Mouse (Mus musculus) MEL (cell line): ENCODE data around the gene Trim21. TPM values are rescaled to one million over a fixed set of nuclear protein-coding genes. Genes with fewer than 3 reads are reported as not detected.
A peak's percentile ranks its signal among the peaks of the same experiment; 100 is the strongest.

Experiments used
- DNase-seq: peaks from one replicate; pipeline ENCODE4 v3.0.0; 2011; ENCODE audit warnings: low read depth, low spot score
- H3K27ac ChIP-seq: 2 replicates; pipeline ENCODE4 v1.5.1; 2012; ENCODE audit warnings: low read depth, mild to moderate bottlenecking, control low read depth, low read length, moderate library complexity; ENCODE audit not compliant: control insufficient read depth
- H3K27me3 ChIP-seq, 2 experiments: fragments of 150-350 bp in 1 of 2; sonication (generic) in 1 of 2; 2 replicates each; pipeline ENCODE4 v1.6.1; 2012; ENCODE audit warnings: low read length in 2 of 2, mild to moderate bottlenecking in 2 of 2, improper control_type of control experiment in 1 of 2, moderate library complexity in 1 of 2; ENCODE audit not compliant: insufficient read depth in 2 of 2, control insufficient read depth in 1 of 2
- H3K36me3 ChIP-seq, 2 experiments: 2 replicates each; pipeline ENCODE4 v1.6.1; 2012 to 2014; ENCODE audit warnings: low read length in 2 of 2, improper control_type of control experiment in 1 of 2, inconsistent platforms in 1 of 2, mild to moderate bottlenecking in 1 of 2; ENCODE audit not compliant: insufficient read depth in 2 of 2, control insufficient read depth in 1 of 2
- H3K4me1 ChIP-seq, 2 experiments: fragments of 150-350 bp in 1 of 2; sonication (generic) in 1 of 2; 2 replicates each; pipeline ENCODE4 v1.6.1; 2012; ENCODE audit warnings: low read length in 2 of 2, improper control_type of control experiment in 1 of 2, mild to moderate bottlenecking in 1 of 2; ENCODE audit not compliant: insufficient read depth in 2 of 2, control insufficient read depth in 1 of 2
- H3K4me3 ChIP-seq, 2 experiments: fragments of 150-350 bp in 1 of 2; sonication (generic) in 1 of 2; 2 replicates each; pipeline ENCODE4 v1.5.1; 2012; ENCODE audit warnings: low read depth in 2 of 2, low read length in 2 of 2, mild to moderate bottlenecking in 2 of 2, moderate library complexity in 2 of 2, control low read depth in 1 of 2, improper control_type of control experiment in 1 of 2; ENCODE audit not compliant: control insufficient read depth in 1 of 2, insufficient read depth in 1 of 2
- H3K79me2 ChIP-seq: 2 replicates; pipeline ENCODE4 v1.6.1; 2012; ENCODE audit warnings: mild to moderate bottlenecking, low read length, moderate library complexity; ENCODE audit not compliant: control insufficient read depth, poor library complexity, insufficient read depth
- H3K9ac ChIP-seq: 2 replicates; pipeline ENCODE4 v1.6.1; 2012; ENCODE audit warnings: low read depth, mild to moderate bottlenecking, control low read depth, low read length, moderate library complexity; ENCODE audit not compliant: control insufficient read depth, poor library complexity, severe bottlenecking
- H3K9me3 ChIP-seq: fragments of 150-350 bp; sonication (generic); replicated peaks from 2 replicates; pipeline ENCODE4 v1.6.1; 2012; ENCODE audit warnings: mild to moderate bottlenecking, low read length, improper control_type of control experiment, moderate library complexity; ENCODE audit not compliant: insufficient read depth
- CHD2 ChIP-seq: IDR thresholded peaks from 2 replicates; pipeline ENCODE4 v1.6.1; 2011; ENCODE audit warnings: low read length, improper control_type of control experiment
- CTCF ChIP-seq, 3 experiments: IDR thresholded peaks in 2 of 3; conservative IDR thresholded peaks in 1 of 3; 2 replicates each; pipeline ENCODE4 v1.5.1; 2011 to 2012; ENCODE audit warnings: low read length in 3 of 3, low read depth in 2 of 3, mild to moderate bottlenecking in 2 of 3, improper control_type of control experiment in 1 of 3, inconsistent platforms in 1 of 3, mixed read lengths in 1 of 3, moderate library complexity in 1 of 3; ENCODE audit not compliant: control insufficient read depth in 1 of 3, insufficient read depth in 1 of 3, poor library complexity in 1 of 3, severe bottlenecking in 1 of 3
- E2F4 ChIP-seq: IDR thresholded peaks from 2 replicates; pipeline ENCODE4 v1.6.1; 2011; ENCODE audit warnings: low read depth, low read length, improper control_type of control experiment, borderline replicate concordance
- EP300 ChIP-seq, 2 experiments: IDR thresholded peaks; 2 replicates each; pipeline ENCODE4 v1.6.1; 2011; ENCODE audit warnings: improper control_type of control experiment in 2 of 2, low read length in 2 of 2, low read depth in 1 of 2, mild to moderate bottlenecking in 1 of 2
- ETS1 ChIP-seq: IDR thresholded peaks from 2 replicates; pipeline ENCODE4 v1.6.1; 2012; ENCODE audit warnings: low read depth, mild to moderate bottlenecking, inconsistent platforms, low read length, improper control_type of control experiment, moderate library complexity
- MAZ ChIP-seq: IDR thresholded peaks from 2 replicates; pipeline ENCODE4 v1.6.1; 2012; ENCODE audit warnings: low read depth, mild to moderate bottlenecking, inconsistent platforms, low read length, improper control_type of control experiment
- MXI1 ChIP-seq: IDR thresholded peaks from 2 replicates; pipeline ENCODE4 v1.6.1; 2011; ENCODE audit warnings: mild to moderate bottlenecking, low read depth, low read length, improper control_type of control experiment
- MYB ChIP-seq: IDR thresholded peaks from 2 replicates; pipeline ENCODE4 v1.6.1; 2011; ENCODE audit warnings: mild to moderate bottlenecking, low read depth, low read length, improper control_type of control experiment
- NRF1 ChIP-seq: IDR thresholded peaks from 2 replicates; pipeline ENCODE4 v1.6.1; 2014; ENCODE audit warnings: low read depth, mild to moderate bottlenecking, inconsistent platforms, low read length, improper control_type of control experiment, moderate library complexity; ENCODE audit not compliant: poor library complexity, insufficient read depth, severe bottlenecking
- POLR2AphosphoS2 ChIP-seq: IDR thresholded peaks from 2 replicates; pipeline ENCODE4 v1.6.1; 2011; ENCODE audit warnings: low read length, improper control_type of control experiment
- SMC3 ChIP-seq: IDR thresholded peaks from 2 replicates; pipeline ENCODE4 v1.6.1; 2011; ENCODE audit warnings: low read depth, low read length, improper control_type of control experiment
- TAL1 ChIP-seq: IDR thresholded peaks from 2 replicates; pipeline ENCODE4 v1.6.1; 2012; ENCODE audit warnings: mild to moderate bottlenecking, inconsistent platforms, low read length, moderate library complexity, mixed read lengths
- TBP ChIP-seq: IDR thresholded peaks from 2 replicates; pipeline ENCODE4 v1.8.0; 2011; ENCODE audit warnings: low read depth, low read length, improper control_type of control experiment
- TCF12 ChIP-seq: IDR thresholded peaks from 2 replicates; pipeline ENCODE4 v1.6.1; 2014; ENCODE audit warnings: low read depth, mild to moderate bottlenecking, inconsistent platforms, low read length, improper control_type of control experiment, moderate library complexity
- ZC3H11A ChIP-seq: IDR thresholded peaks from 2 replicates; pipeline ENCODE4 v1.6.1; 2012; ENCODE audit warnings: low read depth, mild to moderate bottlenecking, inconsistent platforms, low read length, improper control_type of control experiment
- ZKSCAN1 ChIP-seq: IDR thresholded peaks from 2 replicates; pipeline ENCODE4 v1.6.1; 2012; ENCODE audit warnings: low read depth, mild to moderate bottlenecking, inconsistent platforms, low read length, improper control_type of control experiment, moderate library complexity
- polyA plus RNA-seq, 2 experiments: library from polyadenylated mRNA; stranded (reverse) in 1 of 2; unstranded in 1 of 2; fragments of >175 nt in 1 of 2; fragments of >200 nt in 1 of 2; gene quantifications; 2 replicates each; pipeline versions ENCODE4 v1.2.1 to v1.2.4; 2012; ENCODE audit warnings: low replicate concordance in 2 of 2, low read depth in 1 of 2; ENCODE audit not compliant: insufficient read length in 2 of 2, insufficient read depth in 1 of 2, missing spikeins in 1 of 2
- total RNA-seq: library from RNA; depleted of rRNA; stranded (reverse); fragments of 300-350 nt; gene quantifications from 2 replicates; pipeline ENCODE4 v1.2.3, GENCODE M21; 2012

The Trim21 gene
- total and polyA plus RNA-seq, 3 experiments = 2.8 to 3.3 TPM; not detected in 1

DNA sequence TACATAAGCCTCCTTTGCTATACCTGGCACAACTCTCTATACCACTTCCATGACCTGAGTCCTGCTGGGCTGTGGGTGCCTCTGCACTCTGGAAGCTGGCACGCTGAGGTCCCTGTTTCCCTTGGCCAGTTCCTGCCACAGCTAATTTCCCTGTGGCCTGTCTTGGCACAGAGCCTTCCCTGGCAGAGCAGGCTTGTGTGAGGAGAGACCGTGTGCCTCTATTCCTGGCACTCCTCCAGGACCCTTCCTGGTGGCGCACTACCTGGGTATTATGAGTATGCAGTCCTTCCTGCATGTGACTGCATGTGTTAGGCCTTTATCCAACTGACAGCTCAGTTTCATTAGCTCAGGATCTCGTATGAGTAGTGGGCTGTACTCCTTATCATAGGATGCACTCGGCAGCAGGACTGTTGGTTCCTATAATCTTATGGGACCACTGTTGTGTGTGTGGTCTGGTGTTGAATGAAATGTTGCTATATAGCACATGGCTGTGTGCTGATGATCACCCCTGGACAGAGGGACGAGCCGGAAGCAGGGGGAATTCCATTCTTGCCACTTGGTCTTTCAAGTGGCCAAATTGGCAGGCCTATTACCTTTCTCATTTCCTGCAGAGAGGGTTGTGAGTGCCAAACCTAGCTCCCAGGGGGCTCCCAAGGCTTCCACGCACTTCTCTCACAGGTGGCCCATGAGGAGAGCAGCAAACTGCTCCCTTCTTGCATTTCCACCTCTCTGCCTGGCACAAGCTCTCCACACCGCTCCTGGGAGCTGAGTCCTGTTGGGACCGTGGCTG is 48.8 kb downstream of the Trim21 start:
- H3K9me3 ChIP-seq = no peaks in the 10 kb centered on the region
- peaks cover 0 to 6% of the 10 kb centered on the region in 2 experiments; a peak in 1 of 4 replicates for H3K36me3 ChIP-seq
- peaks cover 2 to 11% of the 10 kb centered on the region in 2 experiments; a peak in 3 of 4 replicates for H3K4me1 ChIP-seq
- TF ChIP-seq POLR2AphosphoS2 (no peak), E2F4 (no peak), SMC3 (no peak), NRF1 (no peak), ETS1 (no peak), TCF12 (no peak), TAL1 (no peak), TBP (no peak), MYB (no peak), EP300 (IDR thresholded peaks at IDR 0.05; ENCODE audit: low read depth in 1 of 2, low read length in 2 of 2) (no peak), MAZ (no peak), ZC3H11A (no peak), ZKSCAN1 (no peak), CHD2 (no peak)
- H3K79me2 ChIP-seq = peaks cover 1% of the 10 kb centered on the region; the same call in 1 of the 2 replicates
- H3K27me3 ChIP-seq = peaks cover 5 to 6% of the 10 kb centered on the region in 2 experiments; a peak in 3 of 4 replicates
- no peak overlapping the region for H3K9ac ChIP-seq
- no peak for DNase-seq
- no peak overlapping the region for H3K4me3 ChIP-seq
- H3K27ac ChIP-seq = no peak overlapping the region

GRCm38 (mm10) chr7:102514144-102514543 is 51.1 kb downstream of the Trim21 start:
- H3K9ac ChIP-seq = peak overlapping the region; percentile 25
- no peak overlapping the region for H3K27ac ChIP-seq
- peak overlapping the region; percentile 61 to 86; a peak in 3 of 4 replicates for H3K4me3 ChIP-seq
- H3K9me3 ChIP-seq = no peaks in the 10 kb centered on the region
- peaks cover 2 to 11% of the 10 kb centered on the region in 2 experiments; a peak in 3 of 4 replicates for H3K4me1 ChIP-seq
- peaks cover 0 to 6% of the 10 kb centered on the region in 2 experiments; a peak in 1 of 4 replicates for H3K36me3 ChIP-seq
- H3K79me2 ChIP-seq = peaks cover 1% of the 10 kb centered on the region; the same call in 1 of the 2 replicates
- TF ChIP-seq MXI1 (no peak), CTCF (IDR thresholded peaks at IDR 0.05 in 2 of 3, conservative IDR thresholded peaks at IDR 0.05 in 1 of 3; ENCODE audit: control insufficient read depth in 1 of 3, insufficient read depth in 1 of 3, low read depth in 2 of 3, low read length in 3 of 3, poor library complexity in 1 of 3, severe bottlenecking in 1 of 3) (no peak)
- H3K27me3 ChIP-seq = peaks cover 5 to 6% of the 10 kb centered on the region in 2 experiments; a peak in 3 of 4 replicates
- DNase-seq = peak; percentile 83
